Comparison of ENCODE assay signal across 12 mouse cellular contexts in the genomic region with DNA sequence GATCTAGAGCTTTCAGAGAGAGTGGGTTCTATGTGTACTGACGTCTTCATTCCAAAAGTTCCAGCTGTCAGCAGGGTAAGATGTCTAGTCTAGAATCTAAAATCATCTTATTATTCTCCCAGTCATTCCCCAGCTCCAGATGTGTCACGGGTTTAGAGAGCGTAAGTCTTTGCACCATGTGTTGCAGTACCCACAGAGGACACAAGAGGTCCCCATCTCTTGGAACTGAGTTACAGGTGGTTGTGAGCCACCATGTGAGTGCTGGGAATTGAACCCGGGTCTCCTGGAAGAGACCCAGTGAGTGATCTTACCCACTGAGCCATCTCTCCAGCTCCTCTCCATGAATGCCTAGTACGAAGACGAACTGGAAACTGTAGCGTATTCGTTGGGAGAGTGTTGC. TPM values are rescaled to one million over a fixed set of nuclear protein-coding genes. Genes with fewer than 3 reads are reported as not detected.
A peak's percentile ranks its signal among the peaks of the same experiment; 100 is the strongest.
DNase-seq lines count a peak whose midpoint lies in the region; ATAC-seq and TF ChIP-seq lines count a peak whose summit lies in the region.
"Had no signal": no experiment of that assay in that cellular context is flagged by ENCODE, and none has a peak within 500 bp of the region (broad histone marks: within the 10 kb centered on the region; RNA-seq: fewer than 3 reads in every experiment).

No protein-coding gene starts in this region.

- no peaks in the 10 kb centered on the region for H3K4me1 ChIP-seq in kidney, postnatal 0 days (replicated peaks; ENCODE audit: insufficient read depth, low read length)
- H3K4me1 ChIP-seq in testis, adult 2 months (ENCODE audit: control insufficient read depth, insufficient read depth, low read length), result no peaks in the 10 kb centered on the region

- DNase-seq in kidney, postnatal 0 days (ENCODE audit: low spot score), result no peak
- no peak for DNase-seq in kidney, postnatal 25 days
- no peak for DNase-seq in testis, postnatal 10 days (ENCODE audit: low spot score)
- peak; percentile 65 for DNase-seq in WW6 (ENCODE audit: low read depth, low spot score)
- no peak for DNase-seq in right cerebral cortex, postnatal 36 days (ENCODE audit: low spot score in 2 of 2)
- no peak for DNase-seq in layer of hippocampus, adult 8-10 months (ENCODE audit: low spot score in 2 of 2)
- DNase-seq: adrenal gland, postnatal 25 days; cerebellum, postnatal 36 days; kidney, postnatal 4 days had no signal

- H3K4me3 ChIP-seq in kidney, postnatal 0 days (replicated peaks; ENCODE audit: low read depth, low read length), result no peak overlapping the region
- H3K4me3 ChIP-seq in testis, adult 2 months (ENCODE audit: control insufficient read depth, low read depth, low read length), result no peak overlapping the region
- H3K4me3 ChIP-seq: forebrain, embryonic 15.5 days; liver, embryonic 15.5 days had no signal

- H3K27ac ChIP-seq in kidney, postnatal 0 days, result no peak overlapping the region
- H3K27ac ChIP-seq in testis, adult 2 months (ENCODE audit: control insufficient read depth, insufficient read depth, low read depth, low read length), result no peak overlapping the region
- H3K27ac ChIP-seq: forebrain, embryonic 15.5 days; liver, embryonic 15.5 days had no signal

- TF ChIP-seq CTCF in kidney, postnatal 0 days (IDR thresholded peaks at IDR 0.05; ENCODE audit: low read depth), result 0 out of 2 replicates have a peak, but pooled peaks have one; percentile 19
- TF ChIP-seq CTCF in testis, adult 2 months (IDR thresholded peaks at IDR 0.05; ENCODE audit: control insufficient read depth, insufficient read depth, insufficient replicate concordance, low read depth, low read length), result peak; percentile 23; the same call in 1 of the 2 replicates

- H3K4me2 ChIP-seq in kidney, postnatal 0 days (ENCODE audit: low read length), result no peak overlapping the region
- H3K4me2 ChIP-seq: forebrain, embryonic 15.5 days; liver, embryonic 15.5 days had no signal

- H3K9ac ChIP-seq in kidney, postnatal 0 days (ENCODE audit: low read depth, low read length), result no peak overlapping the region
- H3K9ac ChIP-seq: forebrain, embryonic 15.5 days; liver, embryonic 15.5 days had no signal

- H3K36me3 ChIP-seq in kidney, postnatal 0 days (ENCODE audit: insufficient read depth, low read length), result peaks cover 17% of the 10 kb centered on the region; the same call in 1 of the 2 replicates
- no peaks in the 10 kb centered on the region for H3K36me3 ChIP-seq in testis, adult 2 months (ENCODE audit: control insufficient read depth, insufficient read depth, low read length)

- no peaks in the 10 kb centered on the region for H3K27me3 ChIP-seq in kidney, postnatal 0 days (ENCODE audit: insufficient read depth, low read length)
- H3K27me3 ChIP-seq in testis, adult 2 months (ENCODE audit: control insufficient read depth, insufficient read depth, low read length), result no peaks in the 10 kb centered on the region
- H3K27me3 ChIP-seq: forebrain, embryonic 15.5 days; liver, embryonic 15.5 days had no signal

- WGBS in kidney, postnatal 0 days, result 96% methylated on average over 8 of the region's 8 CpGs

- H3K9me3 ChIP-seq in kidney, postnatal 0 days (replicated peaks; ENCODE audit: low read length), result no peaks in the 10 kb centered on the region
- H3K9me3 ChIP-seq: forebrain, embryonic 15.5 days; liver, embryonic 15.5 days had no signal

- ATAC-seq in kidney, postnatal 0 days (replicated peaks; ENCODE audit: low FRiP score, low read depth), result no peak
- ATAC-seq: forebrain, embryonic 15.5 days had no signal

- no peak for TF ChIP-seq POLR2A in testis, adult 2 months (IDR thresholded peaks at IDR 0.05; ENCODE audit: control insufficient read depth, low read depth, low read length)

RNA-seq across cellular contexts. Expression of a gene that starts 6.9 kb away (rescaled TPM):
- polyA plus RNA-seq in kidney, postnatal 0 days (2015; fragmentation: Nextera tagmentation; extraction: Ambion mirVana), result 30.3 and 32.2 TPM in 2 replicates
- polyA plus RNA-seq in testis, adult 2 months (2012; rRNA removed), result 24.5 and 25.2 TPM in 2 replicates
- total RNA-seq in layer of hippocampus, adult 8-10 months (2022), result 10 to 100 TPM; 22.3 to 26.4 (median 24.8) TPM

RNA-seq across cellular contexts. Expression of a gene that starts 13.9 kb away (rescaled TPM):
- polyA plus RNA-seq in kidney, postnatal 0 days (2015; fragmentation: Nextera tagmentation; extraction: Ambion mirVana), result 22.4 and 23.3 TPM in 2 replicates
- 6.6 and 6.7 TPM in 2 replicates for polyA plus RNA-seq in testis, adult 2 months (2012; rRNA removed)
- total RNA-seq in layer of hippocampus, adult 8-10 months (2022), result under 1 TPM; 0.39 to 0.91 (median 0.84) TPM

RNA-seq across cellular contexts. Expression of a gene that starts 27.6 kb away (rescaled TPM):
- 10.1 and 11.2 TPM in 2 replicates for polyA plus RNA-seq in kidney, postnatal 0 days (2015; fragmentation: Nextera tagmentation; extraction: Ambion mirVana)
- 2.0 and 2.7 TPM in 2 replicates for polyA plus RNA-seq in testis, adult 2 months (2012; rRNA removed)
- total RNA-seq in layer of hippocampus, adult 8-10 months (2022), result 1 to 10 TPM; 2.9 to 3.5 (median 3.2) TPM

RNA-seq across cellular contexts. Expression of a gene that starts 33.2 kb away (rescaled TPM):
- 4.8 and 5.4 TPM in 2 replicates for polyA plus RNA-seq in kidney, postnatal 0 days (2015; fragmentation: Nextera tagmentation; extraction: Ambion mirVana)
- polyA plus RNA-seq in testis, adult 2 months (2012; rRNA removed), result 0.96 and 1.0 TPM in 2 replicates
- 1 to 10 TPM; 2.3 to 3.7 (median 2.4) TPM for total RNA-seq in layer of hippocampus, adult 8-10 months (2022)
